Mouse (Mus musculus): ENCODE data around the gene Tmem176a.

DNA sequence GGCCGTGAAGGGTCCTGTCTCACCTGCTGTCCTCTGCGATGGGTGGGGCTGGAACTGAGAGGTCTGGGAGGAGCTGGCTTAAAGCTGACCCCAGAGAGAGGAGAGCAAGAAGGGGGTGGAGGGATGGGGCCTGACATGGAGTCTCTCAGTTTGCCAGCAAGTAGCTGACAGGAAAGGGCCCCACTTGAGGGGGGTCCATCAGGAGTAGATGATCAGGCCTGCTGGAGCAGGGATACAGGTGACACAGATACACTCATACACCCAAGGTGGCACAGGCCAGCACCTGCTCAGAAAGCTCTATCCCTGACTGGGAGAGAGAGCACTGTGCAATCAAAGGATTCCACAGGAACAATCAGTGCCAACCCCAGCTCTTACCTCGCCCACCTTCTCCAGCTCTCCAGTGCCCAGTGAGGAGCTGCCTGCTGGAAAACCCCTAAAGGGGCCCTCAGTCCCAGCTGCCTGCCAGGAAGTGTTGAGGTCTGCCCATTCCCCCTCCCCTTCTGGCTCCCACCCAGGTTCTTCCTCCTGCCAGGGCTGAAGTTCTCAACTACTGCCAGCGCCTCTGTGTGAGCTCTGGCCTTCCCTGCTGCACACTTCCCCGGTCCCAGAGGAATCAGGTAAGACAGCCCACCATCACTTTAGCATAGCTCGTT is 380 bp downstream of the Tmem176a start, which contains the start of gene Tmem176b:
- TF ChIP-seq CTCF (IDR thresholded peaks at IDR 0.05; ENCODE audit: low read depth) (no peak), EP300 (IDR thresholded peaks at IDR 0.05; ENCODE audit: low read depth) (peak; percentile 7; the same call in 1 of the 2 replicates)

Measured in liver, postnatal 0 days (tissue).